Mouse (Mus musculus): ENCODE results near the gene Tmem255a. TPM values are rescaled to one million over a fixed set of nuclear protein-coding genes. Genes with fewer than 3 reads are reported as not detected.
A peak's percentile ranks its signal among the peaks of the same experiment; 100 is the strongest.

Tmem255a gene
- polyA plus RNA-seq, 1 experiment from 2014 or later = 31.5 TPM

DNA sequence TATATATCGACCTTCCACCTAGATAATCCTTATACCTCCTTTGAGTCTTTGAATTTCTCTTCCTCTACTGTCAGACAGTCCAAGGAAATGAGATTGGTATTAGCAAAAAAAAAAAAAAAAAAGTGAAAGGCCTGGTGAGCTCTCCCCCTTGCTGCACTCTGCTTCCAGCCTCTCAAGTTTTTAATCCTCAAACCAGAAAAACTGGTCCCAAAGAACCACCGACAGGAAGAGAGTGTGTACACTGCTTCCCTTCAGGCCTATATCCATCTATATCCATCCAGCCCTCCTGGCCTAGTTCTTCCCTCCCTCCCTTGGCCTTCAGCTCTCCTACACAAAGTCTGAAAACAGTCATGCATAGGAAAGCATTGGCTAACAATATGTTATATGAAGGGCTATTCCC, 29.5 kb downstream of the Tmem255a start:
- H3K4me3 ChIP-seq (ENCODE audit: low read length) = no peak overlapping the region
- H3K4me1 ChIP-seq (ENCODE audit: control insufficient read depth, insufficient read depth, low read length) = no peaks in the 10 kb centered on the region
- no peaks in the 10 kb centered on the region for H3K27me3 ChIP-seq (ENCODE audit: control insufficient read depth, insufficient read depth, low read length)
- no peak overlapping the region for H3K4me2 ChIP-seq (replicated peaks; ENCODE audit: low read depth, low read length)
- H3K36me3 ChIP-seq (ENCODE audit: control insufficient read depth, insufficient read depth, low read length) = no peaks in the 10 kb centered on the region
- no peak for ATAC-seq (ENCODE audit: low FRiP score, low TSS enrichment)
- H3K27ac ChIP-seq (ENCODE audit: low read depth, low read length) = no peak overlapping the region
- H3K9me3 ChIP-seq (ENCODE audit: control insufficient read depth, low read length) = no peaks in the 10 kb centered on the region
- H3K9ac ChIP-seq (ENCODE audit: low read depth, low read length) = no peak overlapping the region
- WGBS = 63% methylated on average over 2 of the region's 2 CpGs

DNA sequence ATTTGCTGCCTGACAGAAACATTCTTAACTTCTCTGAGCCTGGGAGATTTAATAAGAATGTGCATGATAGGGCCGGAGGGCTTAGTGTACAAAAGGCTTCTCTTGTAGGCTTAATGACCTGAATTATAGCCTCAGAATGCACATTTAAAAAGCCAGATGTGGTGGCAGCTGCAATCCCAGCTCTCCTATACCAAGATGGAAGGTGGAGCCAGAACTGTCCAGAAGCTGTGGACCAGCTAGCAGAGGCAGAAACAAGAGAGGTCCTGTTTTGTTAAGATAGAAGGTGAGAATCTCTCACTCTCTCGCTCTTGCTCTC, 34.6 kb downstream of the Tmem255a start:
- Histone ChIP-seq H3K4me1 (ENCODE audit: control insufficient read depth, insufficient read depth, low read length) (no peaks in the 10 kb centered on the region), H3K27ac (ENCODE audit: low read depth, low read length) (no peak overlapping the region; the same call in 1 of the 2 replicates), H3K36me3 (ENCODE audit: control insufficient read depth, insufficient read depth, low read length) (no peaks in the 10 kb centered on the region)

DNA sequence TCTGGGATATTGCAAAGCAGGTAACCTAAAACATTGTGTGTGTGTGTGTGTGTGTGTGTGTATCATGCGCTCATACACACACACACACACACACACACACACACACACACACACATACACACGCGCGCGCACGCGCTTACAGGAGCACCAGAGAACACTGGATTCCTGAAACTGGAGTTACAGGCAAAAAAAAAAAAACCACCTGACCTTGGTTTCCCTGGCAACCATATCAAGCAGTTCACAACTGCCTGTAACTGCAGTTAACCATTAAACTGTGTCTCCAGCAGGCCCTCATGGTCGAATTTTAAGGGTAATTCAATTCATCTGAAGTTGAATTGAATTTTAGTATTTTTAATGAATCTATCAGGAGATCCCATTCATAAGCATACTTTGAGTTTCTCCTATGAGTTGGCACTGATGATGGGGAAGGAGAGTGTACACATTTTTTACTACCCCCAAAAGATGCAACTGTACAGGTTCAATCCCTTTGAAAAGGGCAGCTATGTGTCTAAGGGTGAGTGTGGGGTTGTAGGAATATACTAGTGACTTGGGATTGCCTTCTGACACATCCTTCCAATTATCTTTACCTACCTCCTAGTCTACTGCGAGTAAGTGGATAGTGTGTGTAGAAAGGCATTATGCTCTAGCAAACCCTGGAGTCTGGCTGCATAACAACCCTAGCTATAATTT, 35.1 kb downstream of the Tmem255a start:
- no peak overlapping the region for H3K4me3 ChIP-seq (ENCODE audit: low read length)
- H3K4me1 ChIP-seq (ENCODE audit: control insufficient read depth, insufficient read depth, low read length) = no peaks in the 10 kb centered on the region
- no peaks in the 10 kb centered on the region for H3K9me3 ChIP-seq (ENCODE audit: control insufficient read depth, low read length)
- no peak overlapping the region for H3K27ac ChIP-seq (ENCODE audit: low read depth, low read length)
- no peak overlapping the region for H3K9ac ChIP-seq (ENCODE audit: low read depth, low read length)
- ATAC-seq (ENCODE audit: low FRiP score, low TSS enrichment) = peak; percentile 43; the same call in 1 of the 2 replicates
- H3K27me3 ChIP-seq (ENCODE audit: control insufficient read depth, insufficient read depth, low read length) = no peaks in the 10 kb centered on the region
- no peaks in the 10 kb centered on the region for H3K36me3 ChIP-seq (ENCODE audit: control insufficient read depth, insufficient read depth, low read length)
- 73% methylated on average over 9 of the region's 9 CpGs for WGBS
- no peak overlapping the region for H3K4me2 ChIP-seq (replicated peaks; ENCODE audit: low read depth, low read length)

More for the DNA sequence above, 34.6 kb downstream of the Tmem255a start:
- no peak overlapping the region for H3K4me3 ChIP-seq (ENCODE audit: low read length)
- H3K4me2 ChIP-seq (replicated peaks; ENCODE audit: low read depth, low read length) = no peak overlapping the region
- WGBS = 64% methylated on average over 2 of the region's 2 CpGs
- no peaks in the 10 kb centered on the region for H3K27me3 ChIP-seq (ENCODE audit: control insufficient read depth, insufficient read depth, low read length)
- H3K9me3 ChIP-seq (ENCODE audit: control insufficient read depth, low read length) = no peaks in the 10 kb centered on the region
- H3K9ac ChIP-seq (ENCODE audit: low read depth, low read length) = no peak overlapping the region
- no peak for ATAC-seq (ENCODE audit: low FRiP score, low TSS enrichment)

DNA sequence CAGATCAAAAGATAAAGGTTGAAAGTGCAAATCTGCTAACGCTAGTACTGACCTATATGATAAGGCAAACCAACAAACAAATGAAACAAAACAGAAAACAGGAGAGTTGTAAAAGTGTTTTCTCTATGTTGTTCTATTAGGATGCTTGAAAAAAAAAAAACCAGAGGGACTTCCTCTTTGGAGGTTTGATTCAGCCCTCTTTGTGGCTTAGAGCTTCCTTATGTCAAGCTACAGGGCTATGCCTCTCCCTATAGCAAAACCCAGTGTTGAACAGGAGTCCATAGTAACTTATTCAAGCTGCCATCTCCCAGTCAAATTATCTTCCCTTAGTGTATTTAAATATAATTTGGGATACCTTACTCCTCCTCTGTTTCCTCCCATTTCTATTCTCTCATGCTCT, 44.8 kb downstream of the Tmem255a start:
- Histone ChIP-seq H3K27ac (ENCODE audit: low read depth, low read length) (no peak overlapping the region), H3K4me1 (ENCODE audit: control insufficient read depth, insufficient read depth, low read length) (no peaks in the 10 kb centered on the region), H3K4me2 (replicated peaks; ENCODE audit: low read depth, low read length) (no peak overlapping the region), H3K4me3 (ENCODE audit: low read length) (no peak overlapping the region), H3K36me3 (ENCODE audit: control insufficient read depth, insufficient read depth, low read length) (no peaks in the 10 kb centered on the region), H3K9me3 (ENCODE audit: control insufficient read depth, low read length) (no peaks in the 10 kb centered on the region), H3K27me3 (ENCODE audit: control insufficient read depth, insufficient read depth, low read length) (no peaks in the 10 kb centered on the region), H3K9ac (ENCODE audit: low read depth, low read length) (no peak overlapping the region)
- whole genome bisulfite sequencing = 67% methylated on average over 1 of the region's 1 CpGs
- ATAC-seq (ENCODE audit: low FRiP score, low TSS enrichment) = no peak

DNA sequence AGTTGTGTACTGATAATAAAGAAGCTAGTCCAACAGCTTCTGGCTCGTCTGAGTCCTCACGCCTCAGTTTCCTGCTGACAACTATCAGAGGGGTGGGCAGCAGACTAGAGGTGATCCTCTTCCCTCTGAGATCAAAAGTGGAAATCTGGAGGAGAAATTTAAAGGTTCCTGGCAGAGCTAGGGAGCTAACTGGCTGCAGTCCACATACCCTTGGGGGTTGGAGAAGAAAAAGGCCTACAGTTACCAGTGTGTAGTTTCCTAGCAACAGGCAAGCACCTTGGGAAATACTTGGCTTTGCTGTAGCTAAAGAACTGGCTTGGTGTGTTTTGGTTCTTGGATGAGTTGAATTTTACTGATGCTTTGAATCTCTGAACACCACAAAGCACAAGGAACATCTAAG, 50.4 kb downstream of the Tmem255a start:
- Histone ChIP-seq H3K4me3 (ENCODE audit: low read length) (no peak overlapping the region), H3K4me1 (ENCODE audit: control insufficient read depth, insufficient read depth, low read length) (no peaks in the 10 kb centered on the region), H3K9me3 (ENCODE audit: control insufficient read depth, low read length) (no peaks in the 10 kb centered on the region), H3K27me3 (ENCODE audit: control insufficient read depth, insufficient read depth, low read length) (no peaks in the 10 kb centered on the region), H3K36me3 (ENCODE audit: control insufficient read depth, insufficient read depth, low read length) (no peaks in the 10 kb centered on the region; the same call in 1 of the 2 replicates), H3K9ac (ENCODE audit: low read depth, low read length) (no peak overlapping the region), H3K4me2 (replicated peaks; ENCODE audit: low read depth, low read length) (no peak overlapping the region), H3K27ac (ENCODE audit: low read depth, low read length) (no peak overlapping the region)
- WGBS = 51% methylated on average over 2 of the region's 2 CpGs
- ATAC-seq (ENCODE audit: low FRiP score, low TSS enrichment) = no peak

DNA sequence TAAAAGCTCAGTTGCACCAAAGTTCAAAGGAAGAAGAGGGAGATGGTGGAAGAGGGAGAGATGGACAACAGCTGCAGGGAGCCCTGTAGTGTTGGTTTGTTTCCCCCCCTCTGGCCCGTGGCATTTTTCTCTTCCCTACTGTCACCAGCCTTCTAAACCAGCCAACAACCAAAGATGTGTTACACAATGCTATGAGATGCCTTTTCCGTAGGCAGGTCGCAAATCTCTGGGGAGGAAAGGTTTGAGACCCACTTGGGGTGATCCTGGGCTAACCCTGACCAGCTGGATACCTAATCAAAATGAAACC, 61.8 kb downstream of the Tmem255a start:
- Histone ChIP-seq H3K4me1 (ENCODE audit: control insufficient read depth, insufficient read depth, low read length) (no peaks in the 10 kb centered on the region), H3K27me3 (ENCODE audit: control insufficient read depth, insufficient read depth, low read length) (no peaks in the 10 kb centered on the region), H3K4me2 (replicated peaks; ENCODE audit: low read depth, low read length) (peak overlapping the region; percentile 55), H3K9ac (ENCODE audit: low read depth, low read length) (peak overlapping the region; percentile 81), H3K27ac (ENCODE audit: low read depth, low read length) (0 out of 2 replicates have a peak overlapping the region, but pooled peaks have one; percentile 78), H3K4me3 (ENCODE audit: low read length) (peak overlapping the region; percentile 63), H3K9me3 (ENCODE audit: control insufficient read depth, low read length) (no peaks in the 10 kb centered on the region), H3K36me3 (ENCODE audit: control insufficient read depth, insufficient read depth, low read length) (peaks cover 5% of the 10 kb centered on the region; the same call in 1 of the 2 replicates)
- peak; percentile 32; the same call in 1 of the 2 replicates for ATAC-seq (ENCODE audit: low FRiP score, low TSS enrichment)
- WGBS = 42% methylated on average over 3 of the region's 3 CpGs

DNA sequence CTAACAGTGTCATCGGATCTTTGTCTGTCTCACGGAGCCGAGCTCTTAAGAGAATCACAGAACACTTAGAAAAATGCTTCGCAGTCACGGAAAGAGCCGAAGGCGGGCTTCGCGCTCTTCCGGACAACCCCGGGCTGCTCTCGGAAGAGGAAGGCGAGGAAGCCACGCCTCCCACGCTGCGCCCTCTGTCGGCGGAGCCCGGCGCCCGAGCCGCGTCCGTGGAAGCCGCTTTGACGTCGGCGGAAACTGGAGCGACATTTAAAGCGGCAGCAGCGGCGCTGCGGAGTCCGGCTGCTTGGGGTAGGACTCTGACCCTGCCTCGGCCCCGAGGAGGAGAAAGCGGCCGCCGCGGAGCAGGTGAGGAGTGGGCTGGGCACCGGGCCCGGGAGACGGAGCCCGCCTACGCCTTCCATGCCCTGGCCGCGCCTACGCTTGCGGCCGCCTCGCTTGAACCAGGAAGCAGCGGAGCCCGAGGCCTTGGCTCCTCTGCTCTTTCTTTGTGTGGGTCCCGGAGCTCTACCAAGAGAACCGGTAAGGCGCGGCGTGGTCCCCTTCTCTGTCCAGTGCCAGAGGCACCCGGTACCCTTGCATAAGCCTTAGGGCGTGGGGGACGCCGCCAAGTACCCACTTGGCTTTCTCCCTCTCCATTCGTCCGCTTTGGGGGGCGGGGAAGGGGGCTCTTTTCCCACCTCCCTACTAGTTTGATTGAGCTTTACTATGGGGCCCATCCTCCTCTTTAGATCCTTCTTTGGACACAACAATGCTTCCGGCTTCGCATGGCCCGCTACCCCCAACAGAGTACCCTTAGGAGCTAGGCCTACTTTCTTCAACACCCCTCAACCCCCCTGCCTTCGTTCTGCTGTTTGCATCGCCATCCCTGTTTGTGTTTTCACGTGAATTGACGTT, 62.4 kb downstream of the Tmem255a start, which contains the start of gene Zbtb33:
Gene Zbtb33 (plus strand): TSS at position 242 of the 906 bp plus-strand sequence.
- WGBS = 33% methylated on average over 63 of the region's 72 CpGs
- ATAC-seq (ENCODE audit: low FRiP score, low TSS enrichment) = peak; percentile 95
- Histone ChIP-seq H3K9ac (ENCODE audit: low read depth, low read length) (peak within 1 kb of the TSS; percentile 81), H3K36me3 (ENCODE audit: control insufficient read depth, insufficient read depth, low read length) (peaks cover 5% of the 10 kb centered on the region; the same call in 1 of the 2 replicates), H3K4me3 (ENCODE audit: low read length) (peak within 1 kb of the TSS; percentile 63), H3K4me2 (replicated peaks; ENCODE audit: low read depth, low read length) (peak within 1 kb of the TSS; percentile 55), H3K9me3 (ENCODE audit: control insufficient read depth, low read length) (no peaks in the 10 kb centered on the region), H3K27ac (ENCODE audit: low read depth, low read length) (peak within 1 kb of the TSS; percentile 78; the same call in 1 of the 2 replicates), H3K4me1 (ENCODE audit: control insufficient read depth, insufficient read depth, low read length) (no peaks in the 10 kb centered on the region), H3K27me3 (ENCODE audit: control insufficient read depth, insufficient read depth, low read length) (no peaks in the 10 kb centered on the region)

DNA sequence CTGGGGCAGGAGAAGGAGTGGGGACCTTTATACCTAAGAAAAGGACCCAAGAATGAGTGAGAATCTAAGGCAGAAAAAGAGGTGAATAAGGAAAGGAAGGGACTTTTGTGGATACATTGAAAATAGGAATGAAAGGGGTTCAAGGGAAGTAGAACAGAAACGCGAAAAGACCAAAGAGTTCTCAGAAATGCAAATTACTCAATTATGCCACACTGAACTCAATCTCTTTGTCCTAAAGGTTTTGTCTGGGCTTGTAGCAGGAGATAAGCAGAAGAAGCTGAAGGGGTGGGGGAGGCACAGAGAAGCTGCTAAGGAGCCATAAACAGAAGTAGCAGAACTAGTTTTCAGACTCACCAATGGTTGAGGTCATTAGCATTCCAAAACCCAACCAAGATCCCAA, 66.7 kb downstream of the Tmem255a start:
- Histone ChIP-seq H3K27me3 (ENCODE audit: control insufficient read depth, insufficient read depth, low read length) (no peaks in the 10 kb centered on the region), H3K9me3 (ENCODE audit: control insufficient read depth, low read length) (no peaks in the 10 kb centered on the region), H3K36me3 (ENCODE audit: control insufficient read depth, insufficient read depth, low read length) (no peaks in the 10 kb centered on the region), H3K4me3 (ENCODE audit: low read length) (no peak overlapping the region), H3K27ac (ENCODE audit: low read depth, low read length) (no peak overlapping the region), H3K4me1 (ENCODE audit: control insufficient read depth, insufficient read depth, low read length) (no peaks in the 10 kb centered on the region), H3K9ac (ENCODE audit: low read depth, low read length) (no peak overlapping the region), H3K4me2 (replicated peaks; ENCODE audit: low read depth, low read length) (no peak overlapping the region)
- 39% methylated on average over 2 of the region's 2 CpGs for WGBS
- ATAC-seq (ENCODE audit: low FRiP score, low TSS enrichment) = no peak

Measured in kidney, embryonic 14.5 days (tissue).